Mouse (Mus musculus) kidney, embryonic 14.5 days (tissue): ENCODE results near the gene Meiob. TPM values are rescaled to one million over a fixed set of nuclear protein-coding genes. Genes with fewer than 3 reads are reported as not detected.

Source experiments
- ATAC-seq: fragments of 200-750 bp; cut with Nextera tagmentation; 2 replicates; pipeline ENCODE4 v1.8.0; 2017; ENCODE audit warnings: moderate number of reproducible peaks, mild to moderate bottlenecking, moderate TSS enrichment, moderate library complexity; ENCODE audit not compliant: low FRiP score, low TSS enrichment
- H3K27ac ChIP-seq: fragments of 300-500 bp; sonication (generic); 2 replicates; pipeline ENCODE4 v1.5.1; 2014; ENCODE audit warnings: low read depth, mild to moderate bottlenecking, low read length, moderate library complexity, mixed read lengths
- H3K27me3 ChIP-seq: fragments of 300-500 bp; sonication (generic); 2 replicates; pipeline ENCODE4 v1.6.1; 2014; ENCODE audit warnings: mild to moderate bottlenecking, low read length; ENCODE audit not compliant: control insufficient read depth, insufficient read depth
- H3K36me3 ChIP-seq: fragments of 300-500 bp; sonication (generic); 2 replicates; pipeline ENCODE4 v1.6.1; 2014; ENCODE audit warnings: low read length, mixed read lengths; ENCODE audit not compliant: control insufficient read depth, insufficient read depth
- H3K4me1 ChIP-seq: fragments of 300-500 bp; sonication (generic); 2 replicates; pipeline ENCODE4 v1.6.1; 2014; ENCODE audit warnings: low read length, mixed read lengths; ENCODE audit not compliant: control insufficient read depth, insufficient read depth
- H3K4me2 ChIP-seq: fragments of 300-500 bp; sonication (generic); replicated peaks from 2 replicates; pipeline ENCODE4 v1.6.1; 2014; ENCODE audit warnings: low read depth, mild to moderate bottlenecking, low read length
- H3K4me3 ChIP-seq: fragments of 300-500 bp; sonication (generic); 2 replicates; pipeline ENCODE4 v1.5.1; 2014; ENCODE audit warnings: mild to moderate bottlenecking, low read length
- H3K9ac ChIP-seq: fragments of 300-500 bp; sonication (generic); 2 replicates; pipeline ENCODE4 v1.6.1; 2014; ENCODE audit warnings: low read depth, mild to moderate bottlenecking, low read length, moderate library complexity
- H3K9me3 ChIP-seq: fragments of 300-500 bp; sonication (generic); 2 replicates; pipeline ENCODE4 v1.6.1; 2016; ENCODE audit warnings: low read length; ENCODE audit not compliant: control insufficient read depth
- WGBS: fragments of 180-500 bp; shearing (Covaris S2); extraction: QIAGEN DNeasy Blood & Tissue Kit; methylation state at CpG from one replicate; pipeline ENCODE4 v1.1.7; 2014; 5-methylcytosine and 5-hydroxymethylcytosine counted together
- polyA plus RNA-seq: library from polyadenylated mRNA; unstranded; fragments of >200 nt; fragmentation: Nextera tagmentation; extraction: Ambion mirVana; gene quantifications from 2 replicates; pipeline ENCODE4 v1.2.1, GENCODE M21; 2014

Gene Meiob
- polyA plus RNA-seq, result 0.19 TPM in 1 of 2 replicates, not detected in the other

GRCm38 (mm10) chr17:24803952-24804951 lies at the start of gene Meiob:
Meiob (plus strand) TSS chr17:24804289.
- no peaks in the 10 kb centered on the region for H3K9me3 ChIP-seq
- H3K4me2 ChIP-seq, result peak within 1 kb of the TSS; percentile 78

DNA sequence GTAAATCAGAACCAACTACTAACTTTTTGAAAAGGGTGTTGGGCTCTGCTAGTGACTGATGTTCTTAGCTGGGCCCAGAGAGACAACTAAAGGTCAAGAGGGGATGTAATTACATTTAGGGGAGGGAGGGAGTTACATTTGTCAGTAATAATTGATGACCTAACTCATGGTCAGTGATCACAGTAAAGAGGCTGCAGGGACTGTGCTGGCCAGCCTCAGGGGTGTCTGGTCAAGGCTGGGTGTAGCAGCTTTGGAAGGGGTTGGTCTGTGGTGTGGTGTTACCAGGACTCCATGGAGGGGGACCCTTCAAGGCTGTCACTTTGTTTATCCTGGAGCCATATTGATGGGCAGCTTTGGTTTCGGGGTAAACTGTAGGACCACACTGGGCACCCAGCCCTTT lies 46.7 kb upstream of the Meiob start:
- peak; percentile 65 for ATAC-seq
- no peak overlapping the region for H3K27ac ChIP-seq
- WGBS, result 67% methylated on average over 1 of the region's 1 CpGs
- H3K4me1 ChIP-seq, result peaks cover 20% of the 10 kb centered on the region
- H3K36me3 ChIP-seq, result no peaks in the 10 kb centered on the region
- no peak overlapping the region for H3K4me3 ChIP-seq
- no peak overlapping the region for H3K4me2 ChIP-seq
- no peak overlapping the region for H3K9ac ChIP-seq
- no peaks in the 10 kb centered on the region for H3K9me3 ChIP-seq
- H3K27me3 ChIP-seq, result peaks cover 16% of the 10 kb centered on the region

More at GRCm38 (mm10) chr17:24803952-24804951, at the start of gene Meiob:
- peaks cover 9% of the 10 kb centered on the region; the same call in 1 of the 2 replicates for H3K27me3 ChIP-seq
- H3K36me3 ChIP-seq, result no peaks in the 10 kb centered on the region
- no peaks in the 10 kb centered on the region for H3K4me1 ChIP-seq
- H3K27ac ChIP-seq, result no peak within 1 kb of the TSS
- peak; percentile 94 for ATAC-seq
- peak within 1 kb of the TSS; percentile 53 for H3K9ac ChIP-seq
- WGBS, result under 1% methylated on average over 58 of the region's 71 CpGs
- H3K4me3 ChIP-seq, result peak within 1 kb of the TSS; percentile 64

GRCm38 (mm10) chr17:24761121-24761520 lies 43.0 kb upstream of the Meiob start:
- H3K9me3 ChIP-seq, result no peaks in the 10 kb centered on the region
- H3K4me2 ChIP-seq, result no peak overlapping the region
- no peak overlapping the region for H3K4me3 ChIP-seq
- no peak overlapping the region for H3K9ac ChIP-seq
- peaks cover 38% of the 10 kb centered on the region for H3K4me1 ChIP-seq
- no peaks in the 10 kb centered on the region for H3K36me3 ChIP-seq
- WGBS, result 29% methylated on average over 5 of the region's 5 CpGs
- H3K27ac ChIP-seq, result peak overlapping the region; percentile 61; the same call in 1 of the 2 replicates
- 0 out of 2 replicates have a peak, but pooled peaks cover 2% of the 10 kb centered on the region for H3K27me3 ChIP-seq
- peak; percentile 25; the same call in 1 of the 2 replicates for ATAC-seq

GRCm38 (mm10) chr17:24765016-24765905 lies 38.8 kb upstream of the Meiob start:
- H3K4me1 ChIP-seq, result peaks cover 58% of the 10 kb centered on the region
- WGBS, result 30% methylated on average over 22 of the region's 22 CpGs
- peak overlapping the region; percentile 77 for H3K27ac ChIP-seq
- H3K4me3 ChIP-seq, result no peak overlapping the region
- peak overlapping the region; percentile 15 for H3K4me2 ChIP-seq
- H3K9me3 ChIP-seq, result no peaks in the 10 kb centered on the region
- no peaks in the 10 kb centered on the region for H3K36me3 ChIP-seq
- H3K27me3 ChIP-seq, result no peaks in the 10 kb centered on the region
- peak; percentile 44 for ATAC-seq
- H3K9ac ChIP-seq, result no peak overlapping the region; the same call in 1 of the 2 replicates

- peak; percentile 80 for ATAC-seq
- Histone ChIP-seq H3K9ac (no peak overlapping the region), H3K36me3 (no peaks in the 10 kb centered on the region), H3K27ac (peak overlapping the region; percentile 77), H3K9me3 (no peaks in the 10 kb centered on the region), H3K4me2 (0 out of 2 replicates have a peak overlapping the region, but pooled peaks have one; percentile 17), H3K4me3 (no peak overlapping the region), H3K27me3 (no peaks in the 10 kb centered on the region), H3K4me1 (peaks cover 58% of the 10 kb centered on the region)
- 5% methylated on average over 12 of the region's 12 CpGs for WGBS
Measured at GRCm38 (mm10) chr17:24766266-24766875, 37.7 kb upstream of the Meiob start.

DNA sequence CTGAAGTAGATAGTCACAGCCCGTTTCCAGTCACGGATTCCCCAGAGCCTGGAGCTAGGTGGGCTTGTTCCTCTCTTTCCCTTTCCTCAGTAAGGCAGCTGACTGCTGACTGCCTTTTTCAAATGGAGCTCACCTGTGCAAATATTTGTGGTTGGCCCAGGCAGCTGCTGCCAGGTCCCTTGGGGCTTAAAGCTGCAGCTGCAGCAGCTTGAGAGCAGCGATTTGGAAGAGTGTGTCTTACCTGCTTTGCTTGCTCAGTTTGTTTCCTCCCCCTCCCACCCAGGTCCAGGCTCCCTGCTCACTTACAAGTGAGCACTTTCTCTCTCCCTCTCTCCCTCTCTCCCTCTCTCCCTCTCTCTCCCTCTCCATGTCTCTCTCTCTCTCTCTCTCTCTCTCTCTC lies 34.9 kb upstream of the Meiob start:
- Histone ChIP-seq H3K9ac (no peak overlapping the region), H3K27ac (no peak overlapping the region), H3K4me3 (no peak overlapping the region), H3K36me3 (no peaks in the 10 kb centered on the region), H3K9me3 (no peaks in the 10 kb centered on the region), H3K4me2 (no peak overlapping the region), H3K4me1 (peaks cover 46% of the 10 kb centered on the region), H3K27me3 (no peaks in the 10 kb centered on the region; the same call in 1 of the 2 replicates)
- WGBS, result 42% methylated on average over 3 of the region's 3 CpGs
- no peak for ATAC-seq

DNA sequence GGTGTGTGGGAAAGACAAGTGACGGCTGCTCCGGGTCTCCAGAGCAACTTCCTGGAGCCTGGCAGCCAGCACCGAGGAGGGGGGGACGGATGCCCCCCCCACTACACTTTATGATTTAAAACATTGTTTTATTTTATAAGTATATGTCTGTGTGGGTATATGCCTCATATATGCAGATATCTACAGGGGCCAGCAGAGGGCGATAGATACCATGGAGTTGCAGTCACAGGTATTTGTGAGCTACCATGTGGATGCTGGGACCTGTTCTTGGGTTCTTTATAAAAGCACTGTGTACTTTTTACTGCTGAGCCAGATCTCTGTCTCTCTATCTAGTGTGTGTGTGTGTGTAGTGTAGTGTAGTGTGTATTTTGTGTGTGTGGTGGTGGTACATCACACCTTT lies 30.8 kb upstream of the Meiob start:
- H3K4me3 ChIP-seq, result no peak overlapping the region
- H3K9me3 ChIP-seq, result no peaks in the 10 kb centered on the region
- H3K9ac ChIP-seq, result no peak overlapping the region; the same call in 1 of the 2 replicates
- H3K27ac ChIP-seq, result no peak overlapping the region
- no peaks in the 10 kb centered on the region for H3K36me3 ChIP-seq
- no peak for ATAC-seq
- H3K4me2 ChIP-seq, result no peak overlapping the region
- H3K4me1 ChIP-seq, result peaks cover 8% of the 10 kb centered on the region; the same call in 1 of the 2 replicates
- 80% methylated on average over 5 of the region's 5 CpGs for WGBS
- no peaks in the 10 kb centered on the region; the same call in 1 of the 2 replicates for H3K27me3 ChIP-seq

- no peak overlapping the region for H3K4me2 ChIP-seq
- no peaks in the 10 kb centered on the region; the same call in 1 of the 2 replicates for H3K27me3 ChIP-seq
- H3K9ac ChIP-seq, result no peak overlapping the region
- H3K9me3 ChIP-seq, result no peaks in the 10 kb centered on the region
- no peaks in the 10 kb centered on the region for H3K4me1 ChIP-seq
- H3K27ac ChIP-seq, result no peak overlapping the region
- no peak overlapping the region for H3K4me3 ChIP-seq
- no peak for ATAC-seq
- 83% methylated on average over 8 of the region's 8 CpGs for WGBS
- no peaks in the 10 kb centered on the region for H3K36me3 ChIP-seq
Measured at GRCm38 (mm10) chr17:24775173-24775572, 28.9 kb upstream of the Meiob start.
